In the genomic region with DNA sequence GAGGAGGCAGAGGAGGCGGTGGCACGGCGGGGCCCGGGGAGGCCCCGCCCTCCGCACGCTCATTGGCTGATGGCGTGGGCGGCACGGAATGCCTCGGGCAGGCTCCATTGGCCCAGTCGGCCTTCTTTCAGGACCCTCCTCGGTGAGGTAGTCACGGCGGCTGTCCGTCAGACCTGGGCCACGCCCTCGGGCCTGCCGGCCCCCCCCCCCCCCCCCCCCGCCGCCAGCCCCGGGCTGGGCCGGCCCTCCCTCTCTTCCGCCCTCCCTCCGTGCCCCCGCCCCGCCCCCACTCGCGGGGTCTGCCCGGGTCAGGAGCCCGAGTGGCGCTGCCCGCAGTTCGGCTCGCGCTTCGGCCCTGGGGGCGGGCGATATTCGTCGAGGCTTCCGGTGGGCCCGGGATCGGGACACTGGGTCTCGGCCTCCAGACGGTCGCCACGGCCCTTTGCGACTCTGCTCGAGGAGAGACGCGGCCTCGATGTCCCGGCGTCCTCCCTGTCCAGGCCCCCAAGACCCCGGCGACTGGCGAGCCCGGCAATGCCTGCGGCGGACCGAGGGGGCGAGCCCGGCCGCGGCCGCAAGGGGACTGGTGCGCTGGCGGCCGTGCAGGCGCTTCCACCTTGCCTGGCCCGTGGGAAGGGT, we compare ENCODE assay signal across 8 mouse cellular contexts. TPM values are rescaled to one million over a fixed set of nuclear protein-coding genes. Genes with fewer than 3 reads are reported as not detected.
DNase-seq lines count a peak whose midpoint lies in the region; ATAC-seq lines count a peak whose summit lies in the region.
"Not testable (repeated sequence)": the region's sequence is repeated elsewhere in the genome, so short reads cannot be mapped to it uniquely, and the experiment has no call there.

TSS of gene Zmym5 (minus strand) at position 16 of the 639 bp plus-strand sequence.

- not testable (repeated sequence) for H3K9me3 ChIP-seq in intestine, embryonic 16.5 days (ENCODE audit: control insufficient read depth, low read length); midbrain, embryonic 10.5 days (replicated peaks)

- peak; percentile 98 for ATAC-seq in intestine, embryonic 16.5 days

- WGBS in intestine, embryonic 16.5 days, result under 1% methylated on average over 22 of the region's 72 CpGs
- 0% methylated on average over 45 of the region's 72 CpGs for WGBS in midbrain, embryonic 10.5 days

- not testable (repeated sequence) for H3K4me1 ChIP-seq in intestine, embryonic 16.5 days (ENCODE audit: control insufficient read depth, insufficient read depth, low read length)
- peaks cover 24% of the 10 kb centered on the region for H3K4me1 ChIP-seq in midbrain, embryonic 10.5 days

- not testable (repeated sequence) for H3K36me3 ChIP-seq in intestine, embryonic 16.5 days (ENCODE audit: control insufficient read depth, insufficient read depth, low read length)
- peaks cover 22% of the 10 kb centered on the region for H3K36me3 ChIP-seq in midbrain, embryonic 10.5 days

- peak within 1 kb of the TSS; percentile 73 for H3K4me2 ChIP-seq in intestine, embryonic 16.5 days (ENCODE audit: low read depth, low read length)

- DNase-seq in adrenal gland, adult 2 months, result peak; percentile 97
- peak; percentile 69 for DNase-seq in embryo, embryonic 11.5 days (ENCODE audit: low read depth, low spot score)
- peak; percentile 84 to 86 for DNase-seq in gastrocnemius, postnatal 36 days
- DNase-seq in left cerebral cortex, postnatal 36 days (ENCODE audit: low spot score in 2 of 2), result peak; percentile 84 to 87
- DNase-seq in midbrain, embryonic 10.5 days (ENCODE audit: low spot score), result peak; percentile 94
- peak; percentile 92 to 94 for DNase-seq in right cerebral cortex, postnatal 36 days (ENCODE audit: low spot score in 2 of 2)
- peak; percentile 95 for DNase-seq in yolk sac, embryonic 10.5 days (ENCODE audit: low spot score)

- H3K4me3 ChIP-seq in intestine, embryonic 16.5 days (ENCODE audit: low read length), result peak within 1 kb of the TSS; percentile 71
- H3K4me3 ChIP-seq in midbrain, embryonic 10.5 days, result peak within 1 kb of the TSS; percentile 78

- not testable (repeated sequence) for H3K27me3 ChIP-seq in intestine, embryonic 16.5 days (replicated peaks; ENCODE audit: control insufficient read depth, insufficient read depth, low read length); midbrain, embryonic 10.5 days (ENCODE audit: low read depth, poor library complexity, severe bottlenecking)

- intact Hi-C loops in gastrocnemius, postnatal 36 days (cut with DNase I), result not testable (repeated sequence)
- intact Hi-C loops in left cerebral cortex, postnatal 36 days (cut with DNase I), result loop anchor here (2.0 to 5.0 kb wide), 2 partner anchors 35 to 77 kb away; partner anchors contain the start of gene Pspc1

- peak within 1 kb of the TSS; percentile 86 for H3K9ac ChIP-seq in intestine, embryonic 16.5 days (ENCODE audit: low read depth, low read length)

- H3K27ac ChIP-seq in intestine, embryonic 16.5 days (ENCODE audit: low read length), result peak within 1 kb of the TSS; percentile 94
- peak within 1 kb of the TSS; percentile 97 for H3K27ac ChIP-seq in midbrain, embryonic 10.5 days (replicated peaks)

RNA-seq across cellular contexts. Expression of gene Zmym5, which starts in this region (rescaled TPM):
- total RNA-seq in adrenal gland, adult 2 months (2021), result 10 to 100 TPM; 30.1 to 34.9 TPM
- polyA plus RNA-seq in adrenal gland, adult 2 months (2012; rRNA removed), result 1.4 and 1.6 TPM in 2 replicates
- total RNA-seq in gastrocnemius, postnatal 36 days (2021), result 10 to 100 TPM; 12.8 to 18.5 TPM
- 16.7 TPM in 2 replicates for polyA plus RNA-seq in intestine, embryonic 16.5 days (2015; fragmentation: Nextera tagmentation; extraction: Ambion mirVana)
- 10 to 100 TPM; 25.8 to 32.7 TPM for total RNA-seq in left cerebral cortex, postnatal 36 days (2021)
- polyA plus RNA-seq in midbrain, embryonic 10.5 days (2016; fragmentation: Nextera tagmentation; extraction: Ambion mirVana), result 24.8 and 26.6 TPM in 2 replicates

Comparison
In these comparisons a context has a peak if more than half of its experiments do, and no peak if none do; other contexts are left out.
1. Peak in every context shown above with its lines: DNase-seq, ATAC-seq, H3K4me3 ChIP-seq and H3K27ac ChIP-seq.